Mouse (Mus musculus): ENCODE measurements around the gene Atp13a2.

Atp13a2 gene

DNA sequence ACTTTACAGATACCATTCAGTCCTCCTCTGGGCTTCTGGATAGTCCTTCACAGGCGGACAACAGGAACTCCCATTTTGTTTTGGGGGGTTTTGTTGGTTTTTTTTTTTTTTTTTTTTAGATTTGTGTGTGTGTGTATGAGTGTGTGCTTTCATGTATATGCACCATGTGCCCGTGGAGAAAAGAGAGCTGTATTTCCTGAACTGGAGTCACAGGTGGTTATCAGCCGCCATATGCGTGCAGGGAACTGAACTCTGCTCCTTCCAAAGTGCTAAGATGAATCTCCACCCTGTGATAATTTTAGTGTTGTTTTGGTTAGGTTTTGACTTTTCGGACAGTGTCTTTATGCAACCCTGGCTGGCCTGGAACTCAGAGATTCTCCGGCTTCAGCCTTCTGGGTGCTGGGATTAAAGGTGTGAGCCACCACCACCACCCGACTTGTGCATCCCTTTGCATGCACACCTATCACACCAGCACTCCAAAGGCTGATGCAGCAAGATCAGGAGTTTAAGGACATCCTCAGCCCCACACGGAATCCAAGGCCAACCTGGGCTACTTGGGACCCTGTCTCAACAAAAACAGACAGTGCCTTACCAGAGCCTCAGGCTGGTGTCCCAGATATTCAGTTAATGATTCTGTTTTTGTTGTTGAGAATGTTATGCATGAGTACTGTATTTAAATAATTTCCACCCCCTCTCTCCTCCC, 24.3 kb upstream of the Atp13a2 start:
- DNase-seq, result no peak

DNA sequence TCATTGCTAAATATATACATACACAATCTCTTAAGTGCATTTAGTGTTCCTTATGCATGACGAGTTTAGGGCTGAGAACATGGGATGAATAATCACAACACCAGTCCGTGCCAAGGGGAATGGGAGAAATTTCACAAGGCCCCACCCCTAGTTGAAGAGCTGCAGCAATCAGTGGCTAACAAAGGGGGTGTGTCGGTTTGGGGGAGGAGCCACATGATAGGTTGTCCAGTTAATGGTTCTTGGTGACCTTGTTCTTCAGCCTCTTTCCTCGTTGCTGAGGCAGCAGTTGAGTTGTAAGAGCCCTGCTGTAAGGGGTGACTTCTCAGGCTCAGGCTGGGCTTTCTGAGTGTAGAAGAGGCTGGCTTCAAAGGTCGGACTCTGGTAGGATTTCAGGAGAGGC, 23.7 kb upstream of the Atp13a2 start:
- DNase-seq, result no peak

DNA sequence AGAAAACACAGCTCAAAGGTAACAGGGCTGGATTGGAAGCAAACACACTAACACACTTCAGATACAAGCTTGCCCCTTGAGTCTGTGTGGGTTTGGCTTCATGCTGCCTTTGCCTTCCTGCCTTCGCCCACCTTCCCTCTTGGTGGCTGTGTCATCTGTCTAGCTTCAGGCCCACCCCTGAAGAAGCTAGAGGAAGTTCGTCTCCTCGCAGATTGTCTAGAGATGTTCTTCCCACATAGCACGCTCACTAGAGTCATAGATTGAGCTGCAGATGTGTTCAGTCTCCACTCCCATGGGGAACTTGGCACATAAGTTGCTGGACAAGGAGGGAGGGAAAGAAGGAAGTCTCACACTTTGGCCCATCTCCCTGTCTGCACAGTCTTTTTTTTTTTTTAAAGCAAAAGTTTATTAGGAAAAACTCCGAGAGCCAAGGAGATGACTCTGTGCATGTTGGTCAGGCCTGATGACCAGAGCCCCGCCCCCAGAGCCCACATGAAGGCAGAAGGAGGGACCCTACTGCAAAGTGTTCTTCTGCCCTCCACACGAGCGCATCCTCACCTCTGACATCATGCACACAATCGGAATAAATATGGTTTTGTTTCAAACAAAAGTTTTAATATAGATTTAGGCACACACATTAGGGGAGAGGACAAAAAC, 22.6 kb upstream of the Atp13a2 start:
- no peak for DNase-seq

DNA sequence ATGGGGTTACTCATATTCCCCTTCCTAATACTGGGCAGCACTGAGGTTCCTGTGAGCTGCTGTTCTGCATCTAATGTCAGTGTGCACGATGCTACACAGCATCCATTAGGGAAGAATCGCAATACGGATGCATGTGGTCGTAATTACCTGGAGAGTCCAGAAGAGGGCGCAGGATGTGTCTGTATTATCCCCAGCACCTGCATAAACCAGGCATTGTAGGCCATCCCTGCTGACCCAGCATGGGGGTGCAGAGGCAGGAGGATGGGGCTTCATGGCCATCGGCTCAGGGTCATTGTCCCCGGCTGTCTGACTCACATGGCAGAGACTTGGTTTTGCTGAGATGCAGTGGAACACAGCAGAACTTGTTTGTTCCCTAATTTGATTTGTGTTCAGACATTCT, 22.1 kb upstream of the Atp13a2 start:
- peak; percentile 77 for DNase-seq

DNA sequence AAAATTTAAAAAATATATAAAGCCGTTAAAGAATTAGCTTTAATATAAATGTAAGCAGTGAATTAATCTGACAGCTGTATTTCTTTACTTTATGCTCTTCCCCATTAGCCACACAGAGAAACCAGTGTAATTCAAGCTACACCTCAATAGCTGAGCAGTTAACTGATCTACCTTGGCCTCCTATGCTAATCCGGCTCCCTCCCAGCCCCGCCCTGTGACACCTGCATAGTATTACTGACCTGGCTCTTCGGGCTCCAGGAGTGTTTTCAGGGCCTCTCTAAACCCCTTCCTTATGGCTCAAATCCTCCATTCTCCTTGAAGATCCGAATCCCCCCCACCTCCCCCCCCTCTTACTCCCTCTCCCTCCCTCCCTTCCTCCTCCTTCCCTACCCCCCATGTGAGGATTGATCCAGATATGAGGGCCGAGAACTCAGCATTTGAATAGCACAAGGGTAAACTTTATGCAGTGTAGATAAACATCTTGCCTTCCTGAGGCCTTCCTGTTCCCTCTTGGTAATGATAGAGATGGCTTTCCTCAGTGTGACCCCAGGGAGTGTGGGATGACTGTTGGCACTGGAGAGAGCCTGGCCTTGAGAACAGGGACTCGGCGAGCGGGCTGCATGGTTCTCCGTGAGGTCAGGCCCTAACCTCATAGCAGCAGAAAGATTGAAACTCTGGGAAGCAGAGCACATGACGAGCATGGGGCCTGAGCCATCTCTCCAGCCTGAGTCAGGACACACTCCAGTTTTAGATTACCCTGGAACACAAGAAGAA, 19.1 kb upstream of the Atp13a2 start:
- DNase-seq, result no peak

GRCm38 (mm10) chr4:140971691-140972090, 15.0 kb upstream of the Atp13a2 start:
- no peak for DNase-seq

DNA sequence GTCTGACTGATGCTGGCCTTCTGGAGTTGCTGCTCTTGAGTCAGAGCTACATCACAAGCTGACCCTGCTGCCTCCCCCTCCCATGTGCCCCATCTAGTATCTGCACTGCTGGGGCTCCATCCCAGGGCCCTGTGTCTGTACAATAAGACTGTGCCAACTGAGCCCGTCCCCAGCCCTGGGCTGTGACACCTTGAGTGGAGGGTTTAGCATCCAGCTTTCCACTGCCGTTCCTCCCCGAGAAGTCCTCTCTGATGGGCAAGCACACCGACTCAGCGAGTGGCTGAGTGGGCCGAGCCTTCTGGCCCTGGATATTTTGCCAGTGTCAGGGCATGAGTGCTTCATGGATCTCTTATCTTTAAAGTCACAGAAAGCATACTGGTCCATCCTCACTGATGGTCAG, 12.3 kb upstream of the Atp13a2 start:
- DNase-seq, result no peak

DNA sequence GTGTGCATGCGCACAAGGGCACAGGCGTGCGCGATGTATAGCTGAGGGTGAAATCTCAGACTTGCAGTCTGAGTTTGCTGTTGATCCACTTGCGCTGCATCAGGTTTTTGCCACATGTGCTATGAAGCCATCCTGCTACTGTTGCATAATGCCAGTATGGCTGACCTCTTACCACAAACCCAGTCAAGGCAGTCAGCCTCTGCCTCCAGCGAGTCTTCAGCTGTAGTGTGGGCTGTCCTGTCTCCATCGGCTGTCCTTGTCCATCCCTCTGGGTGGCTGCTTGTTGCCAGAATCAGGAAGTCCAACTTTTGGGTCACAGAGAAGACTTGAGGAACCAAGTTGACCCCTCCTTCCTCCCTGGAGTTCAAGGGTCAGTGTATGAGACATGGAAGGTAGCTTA, 11.3 kb upstream of the Atp13a2 start:
- no peak for DNase-seq

DNA sequence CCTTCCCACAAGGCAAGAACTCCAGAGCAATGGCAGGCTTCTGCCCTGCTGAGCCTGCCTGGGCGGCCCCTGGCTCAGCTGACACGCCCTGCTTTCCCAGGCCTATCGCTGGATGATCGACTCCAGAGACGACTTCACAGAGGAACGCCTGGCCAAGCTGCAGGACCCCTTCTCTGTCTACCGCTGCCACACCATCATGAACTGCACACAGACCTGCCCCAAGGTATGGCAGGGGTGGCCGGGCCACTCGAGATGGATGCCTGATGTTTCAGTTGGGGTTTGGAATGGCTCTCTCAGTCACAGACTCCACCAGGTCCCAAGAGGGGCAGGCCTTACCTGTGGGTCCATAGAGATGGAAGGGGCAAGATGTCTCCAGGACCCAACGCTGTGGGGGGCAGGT, 9.4 kb upstream of the Atp13a2 start:
- no peak for DNase-seq

DNA sequence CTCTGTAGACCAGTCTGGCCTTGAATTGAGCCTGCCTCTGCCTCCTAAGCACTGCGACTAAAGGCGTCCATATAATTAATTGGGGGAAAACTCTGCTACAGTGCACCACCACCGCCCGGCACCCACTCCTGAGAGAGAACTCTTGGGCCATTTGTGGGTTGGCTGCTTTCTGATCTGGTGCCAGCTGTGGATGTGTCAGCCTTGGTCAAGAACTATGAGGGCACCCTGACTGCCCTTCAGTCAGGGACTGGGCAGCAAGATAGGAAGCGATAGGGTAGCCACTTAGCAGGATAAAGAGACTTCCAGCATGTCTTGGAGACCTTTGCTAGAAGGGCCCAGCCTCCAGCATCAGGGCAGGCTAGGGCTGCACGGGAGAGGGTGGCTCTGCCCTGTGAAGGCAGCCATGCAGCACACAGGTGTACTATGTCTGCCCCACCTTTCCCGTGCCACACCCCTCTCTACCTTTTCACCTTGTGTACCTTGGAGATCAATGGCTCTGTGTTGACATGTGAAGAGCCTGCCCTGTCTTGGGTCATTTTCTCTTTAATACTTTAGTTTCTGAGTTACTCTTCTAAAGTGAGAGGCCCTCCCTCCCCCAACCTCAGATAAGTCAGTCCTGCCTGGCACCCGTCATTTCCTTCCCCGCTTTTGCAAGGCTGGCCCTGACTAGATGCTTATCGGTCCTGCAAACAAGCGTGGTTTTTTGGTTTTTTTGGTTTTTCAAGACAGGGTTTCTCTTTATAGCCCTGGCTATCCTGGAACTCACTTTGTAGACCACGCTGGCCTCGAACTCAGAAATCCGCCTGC, 8.6 kb upstream of the Atp13a2 start:
- DNase-seq, result no peak

- DNase-seq, result peak; percentile 35
Measured at GRCm38 (mm10) chr4:140981605-140982004, 5.1 kb upstream of the Atp13a2 start.

DNA sequence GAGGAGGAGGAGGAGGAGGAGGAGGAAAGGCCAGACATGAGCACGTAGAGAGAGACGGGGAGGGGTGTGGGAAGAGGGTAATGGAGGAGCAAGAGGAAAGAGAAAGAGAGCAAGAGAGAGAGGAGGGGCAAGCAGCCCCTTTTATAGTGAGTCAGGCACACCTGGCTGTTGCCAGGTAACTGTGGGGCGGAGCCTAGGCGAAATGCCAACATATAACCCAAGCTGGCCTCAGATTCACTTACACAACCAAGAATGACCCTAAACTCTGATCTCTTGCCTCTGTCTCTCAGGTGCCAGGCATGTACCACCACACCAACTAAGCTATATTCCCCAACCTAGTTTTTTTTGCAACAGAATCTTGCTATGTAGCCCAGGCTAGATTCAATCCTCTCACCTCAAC, 3.9 kb upstream of the Atp13a2 start:
- no peak for DNase-seq

DNA sequence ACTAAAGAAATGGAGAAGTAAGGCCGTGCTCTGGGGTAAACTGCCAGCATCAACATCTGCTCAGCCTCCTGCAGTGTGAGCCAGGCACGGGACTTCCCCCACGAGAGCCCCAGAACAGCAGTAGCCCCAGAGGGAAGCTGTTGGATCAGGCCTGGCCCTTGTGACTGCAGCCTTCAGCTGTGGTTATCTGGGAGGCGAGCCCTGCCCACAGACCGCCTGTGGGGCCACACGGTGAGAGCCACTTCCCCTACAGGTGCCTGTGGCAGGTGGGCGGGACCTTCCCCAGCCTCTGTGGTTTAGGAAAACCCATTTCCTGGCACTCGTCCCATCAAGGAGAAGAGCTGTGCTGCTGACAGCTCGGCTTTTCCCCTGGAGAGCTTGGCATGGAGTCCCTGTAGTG, 3.2 kb upstream of the Atp13a2 start:
- DNase-seq, result peak; percentile 70

GRCm38 (mm10) chr4:140984544-140984943, 2.1 kb upstream of the Atp13a2 start:
- no peak for DNase-seq

DNA sequence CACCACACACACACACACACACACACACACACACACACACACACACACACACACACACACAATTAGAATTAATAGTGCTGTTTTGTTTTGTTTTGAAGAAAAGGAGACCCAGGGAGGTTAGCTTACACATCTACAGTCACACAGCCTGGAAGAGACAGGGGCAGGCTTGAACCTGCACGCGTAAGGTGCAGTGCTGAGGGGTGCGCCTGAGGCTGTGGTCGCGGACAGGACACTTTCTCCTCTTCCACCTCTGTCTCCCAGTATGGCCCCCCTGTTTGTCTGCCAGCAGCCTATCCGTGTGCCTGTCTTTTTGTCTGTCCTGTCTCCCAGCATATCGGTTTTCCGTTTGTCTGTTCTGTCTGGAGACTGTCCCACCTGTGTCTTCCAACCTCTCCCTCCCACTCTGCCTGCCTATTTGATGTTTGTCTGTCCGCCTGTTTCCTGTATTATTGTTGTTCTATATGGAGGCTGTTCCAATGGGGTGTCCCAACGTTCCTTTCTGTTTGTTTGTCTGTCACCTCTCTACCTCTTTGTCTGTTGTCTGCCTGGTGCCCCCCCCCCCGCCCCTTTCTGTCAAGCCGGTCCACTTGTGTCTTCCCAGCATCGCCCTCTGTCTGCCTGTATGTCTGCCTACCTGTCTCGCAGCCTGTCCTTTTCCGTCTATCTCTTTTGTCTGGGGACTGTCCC, 506 bp upstream of the Atp13a2 start:
- DNase-seq, result peak; percentile 22

GRCm38 (mm10) chr4:140987476-140987875, 803 bp downstream of the Atp13a2 start:
- no peak for DNase-seq

- DNase-seq, result no peak
Measured at GRCm38 (mm10) chr4:140988706-140989290, 2.1 kb downstream of the Atp13a2 start.

GRCm38 (mm10) chr4:140989447-140989846, 2.8 kb downstream of the Atp13a2 start:
- DNase-seq, result no peak

DNA sequence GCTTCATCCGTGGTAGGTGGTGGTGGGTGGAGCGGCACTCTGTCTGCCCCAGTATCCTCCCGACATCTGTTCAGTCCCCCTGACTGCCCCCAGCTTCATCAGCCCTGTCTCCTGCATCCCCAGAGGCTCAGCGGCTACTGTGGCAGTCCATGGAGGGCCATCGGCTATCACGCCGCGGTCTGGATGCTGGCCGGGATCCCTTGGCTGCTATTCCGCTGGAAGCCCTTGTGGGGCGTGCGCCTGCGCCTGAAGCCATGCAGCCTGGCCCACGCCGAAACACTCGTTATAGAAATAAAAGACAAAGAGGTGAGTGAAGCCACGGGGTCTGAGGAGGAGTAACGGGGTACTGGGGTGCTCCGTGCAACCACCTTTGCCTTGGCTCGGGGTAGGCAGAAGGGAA, 5.5 kb downstream of the Atp13a2 start:
- DNase-seq, result no peak

DNA sequence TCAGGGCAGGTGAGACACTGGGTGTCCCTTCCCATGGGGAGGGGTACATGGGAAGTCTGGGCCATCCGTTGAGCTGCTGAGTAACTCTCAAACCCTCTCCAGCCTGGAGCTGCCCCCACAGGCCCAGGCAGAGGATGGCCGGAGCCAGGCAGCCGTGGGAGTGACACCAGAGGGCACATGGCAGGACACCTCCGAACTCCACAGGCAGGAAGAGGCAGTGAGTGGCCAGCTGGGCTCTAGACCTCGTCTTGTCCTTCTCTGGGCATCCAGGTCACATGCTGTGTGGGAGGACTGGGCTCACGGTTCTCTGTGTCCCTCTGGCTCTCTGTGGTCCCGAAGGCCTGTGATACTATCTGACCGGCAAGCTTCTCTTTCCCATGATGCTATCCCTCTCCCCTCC, 7.2 kb downstream of the Atp13a2 start:
- no peak for DNase-seq

DNA sequence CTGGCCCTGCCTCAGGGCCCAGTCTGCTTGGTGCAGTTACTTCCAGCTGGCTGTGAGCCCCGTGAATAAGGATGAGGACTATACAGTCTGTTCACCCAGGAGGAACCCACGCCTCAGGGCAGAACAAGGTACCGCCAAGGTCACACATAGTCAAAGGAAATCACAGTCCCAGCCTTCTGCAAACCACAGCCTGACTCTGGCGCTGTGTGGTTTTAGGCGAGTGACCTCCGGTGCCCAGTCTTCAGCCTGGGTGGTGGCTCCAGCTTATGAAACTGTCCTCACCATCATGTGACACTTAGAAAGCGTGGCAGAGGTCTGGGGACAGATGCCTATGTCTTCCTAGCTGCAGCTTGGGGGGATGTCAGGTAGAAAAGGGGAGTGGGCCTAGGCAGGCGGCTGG, 9.1 kb downstream of the Atp13a2 start:
- no peak for DNase-seq

DNA sequence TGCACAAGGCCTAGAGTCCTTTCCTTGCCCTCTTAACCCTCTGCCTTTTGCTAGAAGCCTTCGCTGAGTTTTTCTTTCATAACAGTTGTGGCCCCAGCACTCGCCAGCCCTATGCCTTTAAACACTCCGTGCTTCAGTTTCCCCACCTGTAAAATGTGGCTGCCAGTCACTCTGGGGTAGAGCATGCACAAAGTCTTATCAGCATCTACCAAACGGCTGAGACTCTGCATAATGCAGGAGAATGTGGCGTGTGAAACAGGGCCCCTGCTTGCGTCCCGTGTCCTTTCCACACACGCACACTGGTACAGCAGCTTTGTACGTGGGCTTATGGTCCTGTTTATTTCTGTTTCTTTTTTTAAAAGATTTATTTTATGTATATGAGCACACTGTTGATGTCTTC, 10.1 kb downstream of the Atp13a2 start:
- DNase-seq, result no peak

Measured in thymus, postnatal 14 days (tissue).